Mouse (Mus musculus): ENCODE results near the gene Ptprt.

DNA sequence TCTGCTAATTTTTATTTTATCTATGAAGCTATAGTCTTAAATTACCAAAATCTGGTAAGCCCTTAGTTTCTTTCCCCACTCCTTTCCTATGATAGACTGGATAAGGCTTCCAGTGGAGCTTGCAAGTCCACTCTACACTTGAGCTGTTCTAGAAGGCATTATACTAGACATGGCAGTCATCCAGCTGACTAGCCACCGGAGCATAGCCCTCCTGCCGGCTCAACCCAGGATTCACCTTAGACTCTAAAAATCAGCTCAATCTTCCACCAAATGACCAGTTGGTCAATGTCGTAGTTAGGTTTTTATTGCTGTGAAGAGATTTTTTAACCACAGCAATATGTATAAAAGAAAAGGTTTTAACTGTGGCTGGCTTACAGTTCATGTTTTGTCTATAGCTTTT lies 608.1 kb downstream of the Ptprt start:
- no peak for TF ChIP-seq POLR2A (IDR thresholded peaks at IDR 0.05; ENCODE audit: low read depth, low read length)
- no peak for TF ChIP-seq CTCF (IDR thresholded peaks at IDR 0.05; ENCODE audit: extremely low read depth, insufficient read length, insufficient replicate concordance, low read depth, low read length)
